ENCODE assay signal across 9 mouse cellular contexts in the genomic region with DNA sequence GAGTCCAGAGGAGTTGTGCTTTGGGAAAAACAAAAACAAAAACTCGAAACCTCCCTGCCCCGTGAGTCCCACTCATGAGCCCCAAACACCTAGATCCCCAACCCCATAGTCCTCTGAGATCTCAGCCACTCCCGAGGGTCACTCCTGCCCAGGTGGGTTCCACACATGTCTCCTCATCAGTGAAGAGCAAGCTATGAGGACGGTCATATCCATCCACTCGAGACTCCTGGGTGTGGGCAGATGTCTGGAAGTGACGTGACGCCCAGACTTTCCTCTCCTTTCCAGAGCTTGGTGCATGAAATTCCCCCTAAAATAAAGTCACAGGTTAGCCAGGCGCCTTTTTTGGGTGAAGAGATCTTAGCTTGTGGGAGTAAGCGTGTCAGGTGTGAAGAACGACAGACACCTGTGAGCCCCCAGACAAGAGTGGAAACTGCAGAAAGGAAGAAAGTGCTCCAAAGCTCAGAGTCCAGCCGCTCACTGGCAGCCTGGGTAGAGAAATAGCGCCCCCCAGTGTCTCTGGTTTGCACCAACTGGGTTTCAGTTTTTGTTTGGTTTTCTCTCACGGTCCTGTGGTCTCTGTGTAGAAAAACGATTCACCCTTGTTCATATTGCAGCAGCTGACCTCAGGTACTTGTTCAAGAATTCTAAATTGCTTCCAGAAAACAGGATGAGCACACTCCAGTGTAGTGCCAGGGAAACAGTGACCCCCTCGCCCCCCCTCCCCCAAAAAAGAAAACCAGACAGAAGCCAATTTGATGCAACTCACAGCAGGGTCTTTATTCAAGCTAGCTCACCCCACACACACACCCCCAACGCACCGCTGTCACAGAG.
A peak's percentile ranks its signal among the peaks of the same experiment; 100 is the strongest.
DNase-seq lines count a peak whose midpoint lies in the region; ATAC-seq and TF ChIP-seq lines count a peak whose summit lies in the region.
"Had no signal": no experiment of that assay in that cellular context is flagged by ENCODE, and none has a peak within 500 bp of the region (broad histone marks: within the 10 kb centered on the region; RNA-seq: fewer than 3 reads in every experiment).

No protein-coding gene starts in this region.

- no peak for TF ChIP-seq EP300 in lung, postnatal 0 days (IDR thresholded peaks at IDR 0.05)

- WGBS in liver, embryonic 11.5 days = 45% methylated on average over 17 of the region's 17 CpGs
- 32% methylated on average over 17 of the region's 17 CpGs for WGBS in lung, postnatal 0 days

- H3K36me3 ChIP-seq in liver, embryonic 11.5 days (ENCODE audit: control insufficient read depth, insufficient read depth, low read length) = no peaks in the 10 kb centered on the region
- H3K36me3 ChIP-seq in lung, postnatal 0 days (ENCODE audit: insufficient read depth, low read length) = no peaks in the 10 kb centered on the region
- H3K36me3 ChIP-seq: limb, embryonic 15.5 days had no signal

- no peaks in the 10 kb centered on the region for H3K27me3 ChIP-seq in liver, embryonic 11.5 days (replicated peaks; ENCODE audit: control insufficient read depth, insufficient read depth, low read length)
- no peaks in the 10 kb centered on the region for H3K27me3 ChIP-seq in lung, postnatal 0 days (replicated peaks; ENCODE audit: insufficient read depth, low read length)
- H3K27me3 ChIP-seq: limb, embryonic 15.5 days had no signal

- H3K9ac ChIP-seq in liver, embryonic 11.5 days (ENCODE audit: low read depth, low read length) = no peak overlapping the region
- no peak overlapping the region for H3K9ac ChIP-seq in lung, postnatal 0 days (replicated peaks; ENCODE audit: low read depth)
- H3K9ac ChIP-seq: limb, embryonic 15.5 days had no signal

- no peaks in the 10 kb centered on the region for H3K9me3 ChIP-seq in liver, embryonic 11.5 days (ENCODE audit: control insufficient read depth, low read length)
- no peaks in the 10 kb centered on the region for H3K9me3 ChIP-seq in lung, postnatal 0 days (ENCODE audit: low read length)
- H3K9me3 ChIP-seq: limb, embryonic 15.5 days had no signal

- H3K4me3 ChIP-seq in liver, embryonic 11.5 days (ENCODE audit: low read depth, low read length) = no peak overlapping the region
- peak overlapping the region; percentile 14 for H3K4me3 ChIP-seq in lung, postnatal 0 days (ENCODE audit: low read depth, low read length)
- H3K4me3 ChIP-seq: limb, embryonic 15.5 days had no signal

- DNase-seq in liver = peak; percentile 39
- DNase-seq in liver, embryonic 11.5 days (ENCODE audit: low spot score) = no peak
- peak; percentile 31 for DNase-seq in embryo, embryonic 10 days (ENCODE audit: low spot score)
- DNase-seq in heart, postnatal 4 days = peak; percentile 63
- peak; percentile 42 to 85 for DNase-seq in layer of hippocampus, adult 18-20 months (ENCODE audit: low spot score in 2 of 2)
- peak; percentile 74 for DNase-seq in lung, postnatal 0 days (ENCODE audit: low spot score)
- DNase-seq in right cerebral cortex, adult 2 months (ENCODE audit: low spot score in 2 of 2) = peak; percentile 84 to 85

- H3K4me1 ChIP-seq in liver, embryonic 11.5 days (replicated peaks; ENCODE audit: control insufficient read depth, insufficient read depth, low read length) = no peaks in the 10 kb centered on the region
- no peaks in the 10 kb centered on the region for H3K4me1 ChIP-seq in lung, postnatal 0 days (ENCODE audit: insufficient read depth, low read depth, low read length)

- TF ChIP-seq CTCF in lung, postnatal 0 days (IDR thresholded peaks at IDR 0.05) = peak; percentile 73

- H3K4me2 ChIP-seq in liver, embryonic 11.5 days = no peak overlapping the region
- peak overlapping the region; percentile 41 for H3K4me2 ChIP-seq in lung, postnatal 0 days (replicated peaks; ENCODE audit: low read depth, low read length)
- H3K4me2 ChIP-seq: limb, embryonic 15.5 days had no signal

- ATAC-seq in liver, embryonic 11.5 days (replicated peaks; ENCODE audit: low FRiP score) = no peak
- ATAC-seq in lung, postnatal 0 days = peak; percentile 46; the same call in 1 of the 2 replicates
- ATAC-seq in CD4-positive, CD25-positive, alpha-beta regulatory T cell, adult 4 months = no peak

- no peak overlapping the region for H3K27ac ChIP-seq in liver, embryonic 11.5 days (ENCODE audit: low read depth, low read length)
- H3K27ac ChIP-seq in lung, postnatal 0 days (ENCODE audit: low read length) = peak overlapping the region; percentile 23; the same call in 1 of the 2 replicates
- H3K27ac ChIP-seq: limb, embryonic 15.5 days had no signal
